Mouse (Mus musculus): ENCODE data around the gene Myo16. TPM values are rescaled to one million over a fixed set of nuclear protein-coding genes. Genes with fewer than 3 reads are reported as not detected.

Myo16 gene
- polyA plus RNA-seq, 1 experiment from 2014 or later = 7.2 TPM

GRCm38 (mm10) chr8:10589422-10589933, 435.8 kb downstream of the Myo16 start:
- H3K36me3 ChIP-seq (ENCODE audit: control insufficient read depth, insufficient read depth, low read length) = no peaks in the 10 kb centered on the region
- 90% methylated on average over 11 of the region's 11 CpGs for WGBS
- ATAC-seq = no peak

GRCm38 (mm10) chr8:10592917-10593316, 439.2 kb downstream of the Myo16 start:
- 87% methylated on average over 6 of the region's 6 CpGs for WGBS
- Histone ChIP-seq H3K4me1 (ENCODE audit: control insufficient read depth, insufficient read depth, low read length) (no peaks in the 10 kb centered on the region), H3K4me3 (ENCODE audit: low read depth, low read length) (no peak overlapping the region), H3K27ac (ENCODE audit: low read length) (no peak overlapping the region), H3K27me3 (ENCODE audit: control insufficient read depth, insufficient read depth, low read depth, low read length) (no peaks in the 10 kb centered on the region), H3K9ac (ENCODE audit: low read depth, low read length) (no peak overlapping the region), H3K4me2 (ENCODE audit: low read length) (no peak overlapping the region), H3K9me3 (replicated peaks; ENCODE audit: control insufficient read depth, low read length, poor library complexity, severe bottlenecking) (no peaks in the 10 kb centered on the region), H3K36me3 (ENCODE audit: control insufficient read depth, insufficient read depth, low read length) (no peaks in the 10 kb centered on the region)
- no peak for ATAC-seq

More at GRCm38 (mm10) chr8:10589422-10589933, 435.8 kb downstream of the Myo16 start:
- H3K9ac ChIP-seq (ENCODE audit: low read depth, low read length) = no peak overlapping the region
- no peak overlapping the region for H3K4me3 ChIP-seq (ENCODE audit: low read depth, low read length)
- no peak overlapping the region for H3K27ac ChIP-seq (ENCODE audit: low read length)
- H3K4me2 ChIP-seq (ENCODE audit: low read length) = no peak overlapping the region
- H3K27me3 ChIP-seq (ENCODE audit: control insufficient read depth, insufficient read depth, low read depth, low read length) = no peaks in the 10 kb centered on the region
- H3K4me1 ChIP-seq (ENCODE audit: control insufficient read depth, insufficient read depth, low read length) = peaks cover 4% of the 10 kb centered on the region
- no peaks in the 10 kb centered on the region for H3K9me3 ChIP-seq (replicated peaks; ENCODE audit: control insufficient read depth, low read length, poor library complexity, severe bottlenecking)

- Histone ChIP-seq H3K4me2 (ENCODE audit: low read length) (no peak overlapping the region), H3K27ac (ENCODE audit: low read length) (no peak overlapping the region), H3K9me3 (replicated peaks; ENCODE audit: control insufficient read depth, low read length, poor library complexity, severe bottlenecking) (no peaks in the 10 kb centered on the region), H3K27me3 (ENCODE audit: control insufficient read depth, insufficient read depth, low read depth, low read length) (no peaks in the 10 kb centered on the region), H3K9ac (ENCODE audit: low read depth, low read length) (no peak overlapping the region), H3K4me1 (ENCODE audit: control insufficient read depth, insufficient read depth, low read length) (no peaks in the 10 kb centered on the region), H3K36me3 (ENCODE audit: control insufficient read depth, insufficient read depth, low read length) (no peaks in the 10 kb centered on the region), H3K4me3 (ENCODE audit: low read depth, low read length) (no peak overlapping the region)
- 79% methylated on average over 3 of the region's 3 CpGs for WGBS
- ATAC-seq = no peak
Observed at GRCm38 (mm10) chr8:10596353-10596752, 442.6 kb downstream of the Myo16 start.

- no peaks in the 10 kb centered on the region for H3K9me3 ChIP-seq (replicated peaks; ENCODE audit: control insufficient read depth, low read length, poor library complexity, severe bottlenecking)
- no peaks in the 10 kb centered on the region for H3K27me3 ChIP-seq (ENCODE audit: control insufficient read depth, insufficient read depth, low read depth, low read length)
- no peaks in the 10 kb centered on the region for H3K36me3 ChIP-seq (ENCODE audit: control insufficient read depth, insufficient read depth, low read length)
- H3K4me2 ChIP-seq (ENCODE audit: low read length) = no peak overlapping the region
- H3K9ac ChIP-seq (ENCODE audit: low read depth, low read length) = no peak overlapping the region
- WGBS = 89% methylated on average over 5 of the region's 5 CpGs
- no peak overlapping the region for H3K27ac ChIP-seq (ENCODE audit: low read length)
- no peak overlapping the region for H3K4me3 ChIP-seq (ENCODE audit: low read depth, low read length)
- no peaks in the 10 kb centered on the region for H3K4me1 ChIP-seq (ENCODE audit: control insufficient read depth, insufficient read depth, low read length)
- no peak for ATAC-seq
Observed at GRCm38 (mm10) chr8:10597595-10597994, 443.9 kb downstream of the Myo16 start.

- Histone ChIP-seq H3K4me3 (ENCODE audit: low read depth, low read length) (no peak overlapping the region), H3K4me1 (ENCODE audit: control insufficient read depth, insufficient read depth, low read length) (no peaks in the 10 kb centered on the region; the same call in 1 of the 2 replicates), H3K4me2 (ENCODE audit: low read length) (no peak overlapping the region), H3K27me3 (ENCODE audit: control insufficient read depth, insufficient read depth, low read depth, low read length) (no peaks in the 10 kb centered on the region), H3K9ac (ENCODE audit: low read depth, low read length) (no peak overlapping the region), H3K9me3 (replicated peaks; ENCODE audit: control insufficient read depth, low read length, poor library complexity, severe bottlenecking) (no peaks in the 10 kb centered on the region), H3K27ac (ENCODE audit: low read length) (no peak overlapping the region), H3K36me3 (ENCODE audit: control insufficient read depth, insufficient read depth, low read length) (no peaks in the 10 kb centered on the region)
- no peak for ATAC-seq
- 88% methylated on average over 5 of the region's 5 CpGs for WGBS
Observed at GRCm38 (mm10) chr8:10598889-10599288, 445.2 kb downstream of the Myo16 start.

- Histone ChIP-seq H3K27ac (ENCODE audit: low read length) (no peak overlapping the region), H3K9me3 (replicated peaks; ENCODE audit: control insufficient read depth, low read length, poor library complexity, severe bottlenecking) (no peaks in the 10 kb centered on the region), H3K4me3 (ENCODE audit: low read depth, low read length) (no peak overlapping the region), H3K4me2 (ENCODE audit: low read length) (no peak overlapping the region), H3K27me3 (ENCODE audit: control insufficient read depth, insufficient read depth, low read depth, low read length) (no peaks in the 10 kb centered on the region), H3K36me3 (ENCODE audit: control insufficient read depth, insufficient read depth, low read length) (no peaks in the 10 kb centered on the region), H3K4me1 (ENCODE audit: control insufficient read depth, insufficient read depth, low read length) (peaks cover 3% of the 10 kb centered on the region), H3K9ac (ENCODE audit: low read depth, low read length) (no peak overlapping the region)
- 27% methylated on average over 12 of the region's 12 CpGs for WGBS
- no peak for ATAC-seq
Observed at GRCm38 (mm10) chr8:10606028-10606815, 452.5 kb downstream of the Myo16 start.

- Histone ChIP-seq H3K36me3 (ENCODE audit: control insufficient read depth, insufficient read depth, low read length) (no peaks in the 10 kb centered on the region), H3K27ac (ENCODE audit: low read length) (no peak overlapping the region), H3K9me3 (replicated peaks; ENCODE audit: control insufficient read depth, low read length, poor library complexity, severe bottlenecking) (no peaks in the 10 kb centered on the region), H3K27me3 (ENCODE audit: control insufficient read depth, insufficient read depth, low read depth, low read length) (no peaks in the 10 kb centered on the region), H3K4me3 (ENCODE audit: low read depth, low read length) (no peak overlapping the region), H3K4me1 (ENCODE audit: control insufficient read depth, insufficient read depth, low read length) (peaks cover 3% of the 10 kb centered on the region), H3K9ac (ENCODE audit: low read depth, low read length) (no peak overlapping the region), H3K4me2 (ENCODE audit: low read length) (no peak overlapping the region)
- 47% methylated on average over 4 of the region's 4 CpGs for WGBS
- no peak for ATAC-seq
Observed at GRCm38 (mm10) chr8:10606816-10607209, 453.1 kb downstream of the Myo16 start.

- ATAC-seq = no peak
- WGBS = 84% methylated on average over 5 of the region's 5 CpGs
Observed at GRCm38 (mm10) chr8:10611636-10612035, 457.9 kb downstream of the Myo16 start.

GRCm38 (mm10) chr8:10613371-10613770, 459.7 kb downstream of the Myo16 start:
- no peaks in the 10 kb centered on the region; the same call in 1 of the 2 replicates for H3K9me3 ChIP-seq (replicated peaks; ENCODE audit: control insufficient read depth, low read length, poor library complexity, severe bottlenecking)
- no peak overlapping the region for H3K4me2 ChIP-seq (ENCODE audit: low read length)
- 76% methylated on average over 2 of the region's 2 CpGs for WGBS
- no peak overlapping the region for H3K27ac ChIP-seq (ENCODE audit: low read length)
- no peaks in the 10 kb centered on the region for H3K36me3 ChIP-seq (ENCODE audit: control insufficient read depth, insufficient read depth, low read length)
- no peaks in the 10 kb centered on the region for H3K27me3 ChIP-seq (ENCODE audit: control insufficient read depth, insufficient read depth, low read depth, low read length)
- no peak for ATAC-seq
- no peak overlapping the region for H3K9ac ChIP-seq (ENCODE audit: low read depth, low read length)
- no peak overlapping the region for H3K4me3 ChIP-seq (ENCODE audit: low read depth, low read length)
- H3K4me1 ChIP-seq (ENCODE audit: control insufficient read depth, insufficient read depth, low read length) = no peaks in the 10 kb centered on the region; the same call in 1 of the 2 replicates

More at GRCm38 (mm10) chr8:10611636-10612035, 457.9 kb downstream of the Myo16 start:
- H3K27me3 ChIP-seq (ENCODE audit: control insufficient read depth, insufficient read depth, low read depth, low read length) = no peaks in the 10 kb centered on the region
- no peaks in the 10 kb centered on the region; the same call in 1 of the 2 replicates for H3K9me3 ChIP-seq (replicated peaks; ENCODE audit: control insufficient read depth, low read length, poor library complexity, severe bottlenecking)
- no peak overlapping the region for H3K4me2 ChIP-seq (ENCODE audit: low read length)
- no peak overlapping the region for H3K27ac ChIP-seq (ENCODE audit: low read length)
- no peaks in the 10 kb centered on the region for H3K36me3 ChIP-seq (ENCODE audit: control insufficient read depth, insufficient read depth, low read length)
- H3K9ac ChIP-seq (ENCODE audit: low read depth, low read length) = no peak overlapping the region
- no peaks in the 10 kb centered on the region; the same call in 1 of the 2 replicates for H3K4me1 ChIP-seq (ENCODE audit: control insufficient read depth, insufficient read depth, low read length)
- H3K4me3 ChIP-seq (ENCODE audit: low read depth, low read length) = no peak overlapping the region

All from midbrain, embryonic 16.5 days (tissue).